Mouse (Mus musculus): Measurements from ENCODE around the gene Nlrp4b. TPM values are rescaled to one million over a fixed set of nuclear protein-coding genes. Genes with fewer than 3 reads are reported as not detected.
"Not testable (repeated sequence)": the region's sequence is repeated elsewhere in the genome, so short reads cannot be mapped to it uniquely, and the experiment has no call there.

The Nlrp4b gene
- polyA plus RNA-seq (2014; fragmentation: Nextera tagmentation; extraction: Ambion mirVana) = not detected in 2 replicates

DNA sequence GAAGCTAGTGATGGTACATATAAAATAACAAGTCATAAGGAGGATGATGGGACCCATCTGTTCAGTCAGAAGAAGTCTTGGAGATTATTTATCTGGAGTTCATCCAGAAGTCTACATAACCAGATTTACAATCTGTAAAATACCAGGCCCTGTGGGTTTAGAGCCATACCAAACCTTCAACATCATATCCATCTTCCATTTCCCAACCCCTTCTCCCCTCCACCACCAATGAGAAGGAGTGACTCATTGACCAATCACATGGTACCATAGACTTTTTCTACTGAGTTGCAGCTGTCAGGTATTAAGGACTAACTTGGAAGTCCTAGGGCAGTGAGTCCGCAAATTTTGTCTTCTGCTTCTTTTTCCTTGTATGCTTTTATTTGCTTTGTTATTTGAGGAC lies at the start of gene Nlrp4b:
Nlrp4b (plus strand) TSS at position 301 of the 400 bp plus-strand sequence.
- Histone ChIP-seq H3K9ac (ENCODE audit: low read length) (no peak within 1 kb of the TSS), H3K27ac (ENCODE audit: low read depth) (no peak within 1 kb of the TSS), H3K4me1 (replicated peaks; ENCODE audit: control insufficient read depth, insufficient read depth, low read length) (no peaks in the 10 kb centered on the region), H3K9me3 (ENCODE audit: control insufficient read depth, low read length) (0 out of 2 replicates have a peak, but pooled peaks cover 5% of the 10 kb centered on the region), H3K27me3 (replicated peaks; ENCODE audit: control insufficient read depth, insufficient read depth, low read length) (no peaks in the 10 kb centered on the region), H3K4me3 (ENCODE audit: low read depth, low read length) (no peak within 1 kb of the TSS), H3K4me2 (ENCODE audit: low read length) (no peak within 1 kb of the TSS), H3K36me3 (ENCODE audit: control insufficient read depth, insufficient read depth, low read length) (no peaks in the 10 kb centered on the region)
- DNase-seq (ENCODE audit: low spot score) (no peak), ATAC-seq (replicated peaks; ENCODE audit: low FRiP score, low TSS enrichment, low read depth) (no peak)
- WGBS = 95% methylated on average over 1 of the region's 1 CpGs

GRCm38 (mm10) chr7:10754264-10754663 lies 66.7 kb downstream of the Nlrp4b start, which contains the start of gene Vmn1r71:
Vmn1r71 (minus strand) TSS chr7:10754364.
- no peaks in the 10 kb centered on the region for H3K4me1 ChIP-seq (replicated peaks; ENCODE audit: control insufficient read depth, insufficient read depth, low read length)
- H3K9ac ChIP-seq (ENCODE audit: low read length) = no peak within 1 kb of the TSS
- no peaks in the 10 kb centered on the region for H3K27me3 ChIP-seq (replicated peaks; ENCODE audit: control insufficient read depth, insufficient read depth, low read length)
- no peak within 1 kb of the TSS for H3K4me3 ChIP-seq (ENCODE audit: low read depth, low read length)
- no peaks in the 10 kb centered on the region for H3K36me3 ChIP-seq (ENCODE audit: control insufficient read depth, insufficient read depth, low read length)
- H3K9me3 ChIP-seq (ENCODE audit: control insufficient read depth, low read length) = 0 out of 2 replicates have a peak, but pooled peaks cover 8% of the 10 kb centered on the region
- no peak within 1 kb of the TSS for H3K4me2 ChIP-seq (ENCODE audit: low read length)
- ATAC-seq (replicated peaks; ENCODE audit: low FRiP score, low TSS enrichment, low read depth) (no peak), DNase-seq (ENCODE audit: low spot score) (no peak)
- no peak within 1 kb of the TSS for H3K27ac ChIP-seq (ENCODE audit: low read depth)

- not testable (repeated sequence) for H3K27ac ChIP-seq (ENCODE audit: low read depth); H3K4me1 ChIP-seq (replicated peaks; ENCODE audit: control insufficient read depth, insufficient read depth, low read length); H3K27me3 ChIP-seq (replicated peaks; ENCODE audit: control insufficient read depth, insufficient read depth, low read length); H3K36me3 ChIP-seq (ENCODE audit: control insufficient read depth, insufficient read depth, low read length); H3K9me3 ChIP-seq (ENCODE audit: control insufficient read depth, low read length); DNase-seq (ENCODE audit: low spot score); H3K4me2 ChIP-seq (ENCODE audit: low read length); H3K4me3 ChIP-seq (ENCODE audit: low read depth, low read length); H3K9ac ChIP-seq (ENCODE audit: low read length); ATAC-seq (replicated peaks; ENCODE audit: low FRiP score, low TSS enrichment, low read depth)
Measured at GRCm38 (mm10) chr7:10757551-10757950, 70.0 kb downstream of the Nlrp4b start.

Other genes with a start within 250 kb of the Nlrp4b start
- not detected in 2 replicates for gene Vmn1r67, start 244.5 kb upstream of the Nlrp4b start, polyA plus RNA-seq (2014; fragmentation: Nextera tagmentation; extraction: Ambion mirVana)
- 11.1 and 14.8 TPM in 2 replicates for gene Zik1, start 192.4 kb upstream of the Nlrp4b start, polyA plus RNA-seq (2014; fragmentation: Nextera tagmentation; extraction: Ambion mirVana)
- not detected in 2 replicates for gene Vmn1r68, start 129.3 kb upstream of the Nlrp4b start, polyA plus RNA-seq (2014; fragmentation: Nextera tagmentation; extraction: Ambion mirVana)
- gene Vmn1r69, start 74.1 kb upstream of the Nlrp4b start, polyA plus RNA-seq (2014; fragmentation: Nextera tagmentation; extraction: Ambion mirVana) = not detected in 2 replicates
- gene Vmn1r70, start 56.3 kb upstream of the Nlrp4b start, polyA plus RNA-seq (2014; fragmentation: Nextera tagmentation; extraction: Ambion mirVana) = not detected in 2 replicates
- gene Vmn1r71, start 66.6 kb downstream of the Nlrp4b start, polyA plus RNA-seq (2014; fragmentation: Nextera tagmentation; extraction: Ambion mirVana) = not detected in 2 replicates
- gene Zscan4b, start 217.3 kb downstream of the Nlrp4b start, polyA plus RNA-seq (2014; fragmentation: Nextera tagmentation; extraction: Ambion mirVana) = not detected in 2 replicates

Data from intestine, embryonic 14.5 days (tissue).